Mouse (Mus musculus) heart, postnatal 0 days (tissue): ENCODE data around the gene Prkg1. TPM values are rescaled to one million over a fixed set of nuclear protein-coding genes. Genes with fewer than 3 reads are reported as not detected.

Source experiments
- ATAC-seq: fragments of 200-750 bp; cut with Nextera tagmentation; 2 replicates; pipeline ENCODE4 v1.8.0; 2017; ENCODE audit warnings: low read depth, moderate number of reproducible peaks, moderate library complexity; ENCODE audit not compliant: insufficient read depth
- DNase-seq: peaks from one replicate; pipeline ENCODE4 v3.0.0-alpha.2; 2016; ENCODE audit warnings: low spot score
- H3K27ac ChIP-seq: fragments of 300-500 bp; sonication (generic); 2 replicates; pipeline ENCODE4 v1.5.1; 2014; ENCODE audit warnings: low read depth, mild to moderate bottlenecking
- H3K27me3 ChIP-seq: fragments of 300-500 bp; sonication (generic); 2 replicates; pipeline ENCODE4 v1.6.1; 2014; ENCODE audit warnings: low read length, mixed read lengths; ENCODE audit not compliant: control insufficient read depth, insufficient read depth
- H3K36me3 ChIP-seq: fragments of 300-500 bp; sonication (generic); replicated peaks from 2 replicates; pipeline ENCODE4 v1.6.1; 2014; ENCODE audit warnings: low read length, mixed read lengths; ENCODE audit not compliant: control insufficient read depth, insufficient read depth
- H3K4me1 ChIP-seq: fragments of 300-500 bp; sonication (generic); 2 replicates; pipeline ENCODE4 v1.6.1; 2014; ENCODE audit warnings: antibody characterized with exemption; ENCODE audit not compliant: control insufficient read depth, insufficient read depth
- H3K4me2 ChIP-seq: fragments of 300-500 bp; sonication (generic); 2 replicates; pipeline ENCODE4 v1.6.1; 2014; ENCODE audit warnings: low read depth, mild to moderate bottlenecking, low read length, moderate library complexity
- H3K4me3 ChIP-seq: fragments of 300-500 bp; sonication (generic); 2 replicates; pipeline ENCODE4 v1.5.1; 2014; ENCODE audit warnings: low read depth, low read length
- H3K9ac ChIP-seq: fragments of 300-500 bp; sonication (generic); replicated peaks from 2 replicates; pipeline ENCODE4 v1.6.1; 2014; ENCODE audit warnings: low read depth, low read length, mixed read lengths
- H3K9me3 ChIP-seq: fragments of 300-500 bp; sonication (generic); replicated peaks from 2 replicates; pipeline ENCODE4 v1.6.1; 2016; ENCODE audit warnings: low read length; ENCODE audit not compliant: control insufficient read depth
- CTCF ChIP-seq: IDR thresholded peaks from 2 replicates; pipeline ENCODE4 v1.5.1; 2016; ENCODE audit warnings: antibody characterized with exemption, control low read depth, low read depth
- EP300 ChIP-seq: IDR thresholded peaks from 2 replicates; pipeline ENCODE4 v1.6.1; 2016; ENCODE audit warnings: antibody characterized with exemption, low read depth
- WGBS: fragments of 180-500 bp; shearing (Covaris S2); extraction: QIAGEN DNeasy Blood & Tissue Kit; methylation state at CpG from one replicate; pipeline ENCODE4 v1.1.7; 2014; 5-methylcytosine and 5-hydroxymethylcytosine counted together
- polyA plus RNA-seq: library from polyadenylated mRNA; unstranded; fragments of >200 nt; fragmentation: Nextera tagmentation; extraction: Ambion mirVana; gene quantifications from 2 replicates; pipeline ENCODE4 v1.2.1, GENCODE M21; 2015
- total RNA-seq: library from RNA; depleted of rRNA; stranded (reverse); fragments of >200 nt; gene quantifications from 2 replicates; pipeline ENCODE4 v1.2.3, GENCODE M21; 2014; ENCODE audit warnings: low replicate concordance

The Prkg1 gene
- total and polyA plus RNA-seq, 2 experiments from 2014 or later: 4.5 to 14.6 TPM

- WGBS: 41% methylated on average over 4 of the region's 4 CpGs
- no peak for ATAC-seq
- Histone ChIP-seq H3K27me3 (no peaks in the 10 kb centered on the region), H3K36me3 (no peaks in the 10 kb centered on the region), H3K9me3 (no peaks in the 10 kb centered on the region), H3K4me2 (no peak overlapping the region), H3K4me3 (no peak overlapping the region), H3K9ac (no peak overlapping the region), H3K4me1 (no peaks in the 10 kb centered on the region), H3K27ac (no peak overlapping the region)
- DNase-seq: no peak
- TF ChIP-seq EP300 (no peak), CTCF (no peak)
These were observed 903.4 kb downstream of the Prkg1 start for GRCm38 (mm10) chr19:30861441-30861840.

- H3K9ac ChIP-seq: no peak overlapping the region
- ATAC-seq: no peak
- no peak overlapping the region for H3K4me2 ChIP-seq
- H3K9me3 ChIP-seq: no peaks in the 10 kb centered on the region
- WGBS: 85% methylated on average over 4 of the region's 4 CpGs
- no peak for TF ChIP-seq EP300
- TF ChIP-seq CTCF: no peak
- H3K27me3 ChIP-seq: no peaks in the 10 kb centered on the region
- H3K4me3 ChIP-seq: no peak overlapping the region
- no peak for DNase-seq
- no peaks in the 10 kb centered on the region for H3K4me1 ChIP-seq
- H3K36me3 ChIP-seq: no peaks in the 10 kb centered on the region
- no peak overlapping the region for H3K27ac ChIP-seq
These were observed 913.8 kb downstream of the Prkg1 start for GRCm38 (mm10) chr19:30851023-30851422.

- no peak overlapping the region for H3K9ac ChIP-seq
- H3K36me3 ChIP-seq: no peaks in the 10 kb centered on the region
- TF ChIP-seq CTCF (no peak), EP300 (no peak)
- DNase-seq (peak; percentile 18), ATAC-seq (no peak)
- H3K4me1 ChIP-seq: no peaks in the 10 kb centered on the region
- no peak overlapping the region for H3K27ac ChIP-seq
- 24% methylated on average over 4 of the region's 4 CpGs for WGBS
- no peak overlapping the region for H3K4me2 ChIP-seq
- no peaks in the 10 kb centered on the region for H3K9me3 ChIP-seq
- no peaks in the 10 kb centered on the region for H3K27me3 ChIP-seq
- no peak overlapping the region for H3K4me3 ChIP-seq
These were observed 919.9 kb downstream of the Prkg1 start for GRCm38 (mm10) chr19:30844916-30845315.

GRCm38 (mm10) chr19:30843637-30844036 lies 921.2 kb downstream of the Prkg1 start:
- WGBS: 71% methylated on average over 4 of the region's 4 CpGs
- no peak for DNase-seq

GRCm38 (mm10) chr19:30843052-30843564 lies 921.7 kb downstream of the Prkg1 start:
- no peaks in the 10 kb centered on the region for H3K36me3 ChIP-seq
- DNase-seq (peak; percentile 76), ATAC-seq (peak; percentile 63)
- peak overlapping the region; percentile 3; the same call in 1 of the 2 replicates for H3K27ac ChIP-seq
- H3K9me3 ChIP-seq: no peaks in the 10 kb centered on the region
- H3K9ac ChIP-seq: no peak overlapping the region
- no peaks in the 10 kb centered on the region for H3K27me3 ChIP-seq
- 2% methylated on average over 4 of the region's 4 CpGs for WGBS
- H3K4me3 ChIP-seq: no peak overlapping the region
- TF ChIP-seq CTCF (peak; percentile 66), EP300 (no peak)
- no peaks in the 10 kb centered on the region for H3K4me1 ChIP-seq
- no peak overlapping the region for H3K4me2 ChIP-seq

More at GRCm38 (mm10) chr19:30843637-30844036, 921.2 kb downstream of the Prkg1 start:
- no peak overlapping the region for H3K4me2 ChIP-seq
- no peaks in the 10 kb centered on the region for H3K4me1 ChIP-seq
- no peaks in the 10 kb centered on the region for H3K27me3 ChIP-seq
- no peak overlapping the region for H3K27ac ChIP-seq
- H3K9me3 ChIP-seq: no peaks in the 10 kb centered on the region
- no peak for TF ChIP-seq EP300
- no peak for TF ChIP-seq CTCF
- no peaks in the 10 kb centered on the region for H3K36me3 ChIP-seq
- no peak overlapping the region for H3K4me3 ChIP-seq
- no peak overlapping the region for H3K9ac ChIP-seq
- no peak for ATAC-seq

- Histone ChIP-seq H3K9ac (no peak overlapping the region), H3K4me2 (no peak overlapping the region), H3K27ac (peak overlapping the region; percentile 3; the same call in 1 of the 2 replicates), H3K27me3 (no peaks in the 10 kb centered on the region), H3K9me3 (no peaks in the 10 kb centered on the region), H3K4me1 (no peaks in the 10 kb centered on the region), H3K4me3 (no peak overlapping the region), H3K36me3 (no peaks in the 10 kb centered on the region)
- 38% methylated on average over 1 of the region's 1 CpGs for WGBS
- ATAC-seq: no peak
- DNase-seq: no peak
- TF ChIP-seq EP300 (no peak), CTCF (no peak)
These were observed 922.2 kb downstream of the Prkg1 start for GRCm38 (mm10) chr19:30842640-30843039.
